ENCODE assay signal across 8 mouse cellular contexts in genomic region chr2:174438181-174438580, GRCm38 (mm10). TPM values are rescaled to one million over a fixed set of nuclear protein-coding genes. Genes with fewer than 3 reads are reported as not detected.
DNase-seq lines count a peak whose midpoint lies in the region; ATAC-seq lines count a peak whose summit lies in the region.

No protein-coding gene starts in this region.

- H3K27ac ChIP-seq in limb, embryonic 11.5 days (replicated peaks; ENCODE audit: low read depth, low read length): no peak overlapping the region
- no peak overlapping the region for H3K27ac ChIP-seq in stomach, embryonic 14.5 days (ENCODE audit: low read length)

- H3K4me2 ChIP-seq in limb, embryonic 11.5 days (ENCODE audit: low read depth, severe bottlenecking): peak overlapping the region; percentile 54
- peak overlapping the region; percentile 79 for H3K4me2 ChIP-seq in stomach, embryonic 14.5 days (replicated peaks; ENCODE audit: low read depth, low read length)

- H3K36me3 ChIP-seq in megakaryocyte, embryonic 14.5 days (replicated peaks; ENCODE audit: low read length): peaks cover 46% of the 10 kb centered on the region
- no peaks in the 10 kb centered on the region for H3K36me3 ChIP-seq in limb, embryonic 11.5 days (ENCODE audit: control insufficient read depth, insufficient read depth, low read length)
- H3K36me3 ChIP-seq in stomach, embryonic 14.5 days (ENCODE audit: control insufficient read depth, insufficient read depth, low read length): no peaks in the 10 kb centered on the region

- no peaks in the 10 kb centered on the region for H3K9me3 ChIP-seq in megakaryocyte, embryonic 14.5 days
- no peaks in the 10 kb centered on the region for H3K9me3 ChIP-seq in limb, embryonic 11.5 days (ENCODE audit: control insufficient read depth, low read length)
- H3K9me3 ChIP-seq in stomach, embryonic 14.5 days (ENCODE audit: control insufficient read depth, low read depth, low read length): no peaks in the 10 kb centered on the region

- ATAC-seq in megakaryocyte, adult 5-6 weeks (ENCODE audit: poor library complexity, severe bottlenecking): no peak
- no peak for ATAC-seq in limb, embryonic 11.5 days (ENCODE audit: insufficient number of reproducible peaks, low FRiP score, low TSS enrichment, low read depth)
- ATAC-seq in stomach, embryonic 14.5 days (ENCODE audit: insufficient number of reproducible peaks, insufficient read depth, low FRiP score, low read depth): no peak

- intact Hi-C loops in left cerebral cortex, postnatal 36 days (cut with DNase I): no loop called here

- peak overlapping the region; percentile 99 for H3K4me3 ChIP-seq in megakaryocyte, embryonic 14.5 days (replicated peaks)
- peak overlapping the region; percentile 51 for H3K4me3 ChIP-seq in limb, embryonic 11.5 days (ENCODE audit: low read depth, low read length)
- peak overlapping the region; percentile 60 for H3K4me3 ChIP-seq in stomach, embryonic 14.5 days (ENCODE audit: low read depth, low read length)

- H3K9ac ChIP-seq in limb, embryonic 11.5 days (ENCODE audit: low read length): peak overlapping the region; percentile 68
- peak overlapping the region; percentile 55 for H3K9ac ChIP-seq in stomach, embryonic 14.5 days (replicated peaks; ENCODE audit: low read depth, low read length)

- peak; percentile 26 for DNase-seq in cerebellum, adult 11-12 months
- no peak for DNase-seq in cerebellum, adult 9-11 months
- DNase-seq in limb, embryonic 11.5 days (ENCODE audit: low spot score): no peak
- no peak for DNase-seq in adrenal gland, postnatal 4 days (ENCODE audit: low spot score in 2 of 2)
- DNase-seq in left cerebral cortex, postnatal 36 days (ENCODE audit: low spot score in 2 of 2): no peak

- 72% methylated on average over 11 of the region's 11 CpGs for WGBS in limb, embryonic 11.5 days
- WGBS in stomach, embryonic 14.5 days: 72% methylated on average over 11 of the region's 11 CpGs

- H3K4me1 ChIP-seq in megakaryocyte, embryonic 14.5 days: peaks cover 88% of the 10 kb centered on the region
- peaks cover 8% of the 10 kb centered on the region for H3K4me1 ChIP-seq in limb, embryonic 11.5 days (ENCODE audit: control insufficient read depth, insufficient read depth, low read length)
- H3K4me1 ChIP-seq in stomach, embryonic 14.5 days (ENCODE audit: control insufficient read depth, insufficient read depth, low read length): peaks cover 18% of the 10 kb centered on the region

- H3K27me3 ChIP-seq in megakaryocyte, embryonic 14.5 days (replicated peaks): no peaks in the 10 kb centered on the region
- H3K27me3 ChIP-seq in limb, embryonic 11.5 days (ENCODE audit: control insufficient read depth, insufficient read depth, low read length): no peaks in the 10 kb centered on the region
- H3K27me3 ChIP-seq in stomach, embryonic 14.5 days (ENCODE audit: control insufficient read depth, insufficient read depth, low read length): no peaks in the 10 kb centered on the region

RNA-seq across cellular contexts. Expression of gene Ctsz, which starts 0.7 kb away (rescaled TPM):
- polyA plus RNA-seq in megakaryocyte, embryonic 14.5 days (2012; ENCODE audit: insufficient read depth, low replicate concordance): 145 and 269 TPM in 2 replicates
- total RNA-seq in megakaryocyte, adult 5-6 weeks (2015): 265 and 282 TPM in 2 replicates
- total RNA-seq in megakaryocyte, adult 5-6 weeks (2017): 388 and 414 TPM in 2 replicates
- polyA plus RNA-seq in limb, embryonic 11.5 days (2014; fragmentation: Nextera tagmentation; extraction: Ambion mirVana): 99.6 and 106 TPM in 2 replicates
- 167 and 176 TPM in 2 replicates for polyA plus RNA-seq in stomach, embryonic 14.5 days (2014; fragmentation: Nextera tagmentation; extraction: Ambion mirVana)
- 100 to 1,000 TPM; 107 to 114 TPM for total RNA-seq in adrenal gland, postnatal 4 days (2021)
- total RNA-seq in left cerebral cortex, postnatal 36 days (2021): 10 to 100 TPM; 29.9 to 35.9 TPM

RNA-seq across cellular contexts. Expression of gene Tubb1, which starts 12.3 kb away (rescaled TPM):
- polyA plus RNA-seq in megakaryocyte, embryonic 14.5 days (2012; ENCODE audit: insufficient read depth, low replicate concordance): 11.2 and 32.6 TPM in 2 replicates
- total RNA-seq in megakaryocyte, adult 5-6 weeks (2015): not detected in 2 replicates
- 0.26 and 0.53 TPM in 2 replicates for total RNA-seq in megakaryocyte, adult 5-6 weeks (2017)
- polyA plus RNA-seq in limb, embryonic 11.5 days (2014; fragmentation: Nextera tagmentation; extraction: Ambion mirVana): 4.9 and 6.0 TPM in 2 replicates
- polyA plus RNA-seq in stomach, embryonic 14.5 days (2014; fragmentation: Nextera tagmentation; extraction: Ambion mirVana): 0.84 and 1.4 TPM in 2 replicates
- total RNA-seq in adrenal gland, postnatal 4 days (2021): 1 to 10 TPM; 1.4 to 2.7 TPM
- total RNA-seq in left cerebral cortex, postnatal 36 days (2021): under 1 TPM in 1 of 2 experiments, not detected in 1; 0.22 TPM

RNA-seq across cellular contexts. Expression of gene Nelfcd, which starts 22.6 kb away (rescaled TPM):
- polyA plus RNA-seq in megakaryocyte, embryonic 14.5 days (2012; ENCODE audit: insufficient read depth, low replicate concordance): 36.2 and 36.8 TPM in 2 replicates
- 24.5 and 25.5 TPM in 2 replicates for total RNA-seq in megakaryocyte, adult 5-6 weeks (2015)
- total RNA-seq in megakaryocyte, adult 5-6 weeks (2017): 26.3 and 39.0 TPM in 2 replicates
- 195 and 200 TPM in 2 replicates for polyA plus RNA-seq in limb, embryonic 11.5 days (2014; fragmentation: Nextera tagmentation; extraction: Ambion mirVana)
- 117 and 125 TPM in 2 replicates for polyA plus RNA-seq in stomach, embryonic 14.5 days (2014; fragmentation: Nextera tagmentation; extraction: Ambion mirVana)
- 10 to 100 TPM; 77.0 to 78.4 TPM for total RNA-seq in adrenal gland, postnatal 4 days (2021)
- 10 to 100 TPM; 48.9 to 49.0 TPM for total RNA-seq in left cerebral cortex, postnatal 36 days (2021)

RNA-seq across cellular contexts. Expression of gene Atp5e, which starts 25.7 kb away (rescaled TPM):
- polyA plus RNA-seq in megakaryocyte, embryonic 14.5 days (2012; ENCODE audit: insufficient read depth, low replicate concordance): 161 and 328 TPM in 2 replicates
- 421 and 466 TPM in 2 replicates for total RNA-seq in megakaryocyte, adult 5-6 weeks (2015)
- total RNA-seq in megakaryocyte, adult 5-6 weeks (2017): 212 and 256 TPM in 2 replicates
- polyA plus RNA-seq in limb, embryonic 11.5 days (2014; fragmentation: Nextera tagmentation; extraction: Ambion mirVana): 720 and 731 TPM in 2 replicates
- 875 and 936 TPM in 2 replicates for polyA plus RNA-seq in stomach, embryonic 14.5 days (2014; fragmentation: Nextera tagmentation; extraction: Ambion mirVana)
- 100 to 1,000 TPM; 380 to 432 TPM for total RNA-seq in adrenal gland, postnatal 4 days (2021)
- 100 to 1,000 TPM; 278 to 343 TPM for total RNA-seq in left cerebral cortex, postnatal 36 days (2021)

RNA-seq across cellular contexts. Expression of gene Prelid3b, which starts 34.7 kb away (rescaled TPM):
- polyA plus RNA-seq in megakaryocyte, embryonic 14.5 days (2012; ENCODE audit: insufficient read depth, low replicate concordance): 4.1 and 30.0 TPM in 2 replicates
- 62.1 and 66.9 TPM in 2 replicates for total RNA-seq in megakaryocyte, adult 5-6 weeks (2015)
- 141 and 145 TPM in 2 replicates for total RNA-seq in megakaryocyte, adult 5-6 weeks (2017)
- polyA plus RNA-seq in limb, embryonic 11.5 days (2014; fragmentation: Nextera tagmentation; extraction: Ambion mirVana): 118 and 123 TPM in 2 replicates
- 99.9 and 101 TPM in 2 replicates for polyA plus RNA-seq in stomach, embryonic 14.5 days (2014; fragmentation: Nextera tagmentation; extraction: Ambion mirVana)
- total RNA-seq in adrenal gland, postnatal 4 days (2021): 100 to 1,000 TPM in 1 of 2 experiments, 10 to 100 TPM in 1; 98.1 to 101 TPM
- 10 to 100 TPM; 48.0 to 50.3 TPM for total RNA-seq in left cerebral cortex, postnatal 36 days (2021)
